Mouse (Mus musculus) cerebellum, postnatal 36 days (tissue): ENCODE measurements around the gene Frmpd3.

Experiments used
- DNase-seq, 2 experiments: peaks; one replicate each; pipeline ENCODE4 v3.0.0; 2021 to 2022; ENCODE audit warnings: mixed read lengths in 2 of 2

Frmpd3 gene

GRCm38 (mm10) chrX:140456751-140457491 lies 114.9 kb downstream of the Frmpd3 start:
- DNase-seq = peak in 1 of 2 experiments; percentile 19

DNA sequence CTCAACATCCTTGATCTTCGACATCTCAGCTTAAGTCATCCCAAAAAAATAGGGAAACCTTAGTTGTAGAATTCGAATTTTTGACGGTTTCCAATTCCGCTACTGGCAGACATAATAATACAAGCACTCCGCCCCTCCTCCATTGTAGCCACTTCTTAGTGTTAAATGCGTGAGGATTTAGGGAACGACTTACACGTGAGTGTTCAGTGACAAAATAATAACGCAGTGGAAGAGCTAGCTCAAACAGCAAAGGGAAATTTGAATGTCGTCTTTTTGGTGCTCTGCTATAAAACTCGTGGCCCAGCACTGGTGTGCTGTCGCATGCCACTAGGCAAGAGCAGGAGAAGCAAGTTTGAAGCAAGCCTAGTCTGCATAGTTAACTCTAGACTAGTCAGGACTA lies 115.4 kb downstream of the Frmpd3 start:
- no peak for DNase-seq

DNA sequence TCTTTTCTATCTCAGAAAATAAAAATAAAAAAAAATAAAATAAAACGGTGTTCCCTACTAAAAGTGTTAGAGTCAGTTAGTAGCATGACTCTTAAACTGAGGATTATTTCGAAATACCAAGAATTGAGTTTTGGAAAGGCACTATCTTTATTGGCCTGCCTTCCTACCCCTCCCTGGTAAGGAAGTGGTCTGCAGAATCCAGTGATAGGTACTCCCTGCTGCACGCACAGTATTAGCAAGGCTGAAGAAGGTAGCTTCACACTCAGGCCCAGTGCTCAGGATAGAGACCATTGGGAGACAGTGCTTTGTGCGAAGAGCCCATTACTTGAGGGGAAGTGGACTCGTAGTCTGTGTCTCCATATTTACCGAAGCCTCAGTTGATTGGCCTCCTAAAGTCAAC lies 136.2 kb downstream of the Frmpd3 start:
- no peak for DNase-seq

- peak; percentile 34 to 42 for DNase-seq
These were observed 137.1 kb downstream of the Frmpd3 start for GRCm38 (mm10) chrX:140479171-140479570.
